Comparison of ENCODE assay signal across 12 mouse cellular contexts in the genomic region with DNA sequence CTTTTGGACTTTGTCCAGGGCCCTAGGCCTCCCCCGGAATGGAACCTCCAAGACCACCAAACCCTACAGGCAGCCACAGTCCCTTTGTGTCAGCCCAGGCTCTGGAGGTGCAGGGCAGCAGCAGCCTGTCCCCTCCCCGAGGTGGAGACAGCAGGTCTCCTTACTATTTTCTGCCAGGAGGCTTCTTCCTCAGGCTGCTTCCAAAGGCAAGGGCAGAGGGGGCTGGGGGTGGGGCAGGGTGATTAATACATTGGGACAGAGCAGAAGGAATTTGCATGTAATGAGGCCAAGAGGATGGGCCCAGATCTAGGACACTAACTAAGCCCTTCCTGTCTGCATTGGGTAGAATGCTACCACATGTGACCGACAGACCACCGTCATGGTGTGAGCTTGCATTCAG.
"Had no signal": no experiment of that assay in that cellular context is flagged by ENCODE, and none has a peak within 500 bp of the region (broad histone marks: within the 10 kb centered on the region; RNA-seq: fewer than 3 reads in every experiment).

No protein-coding gene starts in this region.

- H3K36me3 ChIP-seq: liver, embryonic 13.5 days had no signal

- ATAC-seq: intestine, embryonic 16.5 days; midbrain, embryonic 13.5 days had no signal

- H3K9me3 ChIP-seq: liver, embryonic 13.5 days; midbrain, embryonic 13.5 days had no signal

- H3K4me3 ChIP-seq: liver, embryonic 13.5 days; midbrain, embryonic 13.5 days had no signal

- DNase-seq: kidney, adult 18-20 months; kidney, adult 9 months; kidney, postnatal 14 days; kidney, postnatal 4 days; liver, embryonic 13.5 days; lung, adult 2 months; lung, postnatal 14 days; thymus, adult 2 months; thymus, postnatal 25 days had no signal

- H3K27me3 ChIP-seq: liver, embryonic 13.5 days; midbrain, embryonic 13.5 days had no signal

- H3K4me2 ChIP-seq: liver, embryonic 13.5 days; midbrain, embryonic 13.5 days had no signal

- H3K27ac ChIP-seq: liver, embryonic 13.5 days; macrophage; midbrain, embryonic 13.5 days had no signal

- H3K9ac ChIP-seq: liver, embryonic 13.5 days; midbrain, embryonic 13.5 days had no signal
